Mouse (Mus musculus) neural tube, embryonic 10.5 days (tissue): ENCODE results near the gene Gria3.

Experiments used
- DNase-seq: peaks from one replicate; pipeline ENCODE4 v3.0.0-alpha.2; 2017; ENCODE audit warnings: low spot score; ENCODE audit errors: extremely low spot score

Gria3 gene

DNA sequence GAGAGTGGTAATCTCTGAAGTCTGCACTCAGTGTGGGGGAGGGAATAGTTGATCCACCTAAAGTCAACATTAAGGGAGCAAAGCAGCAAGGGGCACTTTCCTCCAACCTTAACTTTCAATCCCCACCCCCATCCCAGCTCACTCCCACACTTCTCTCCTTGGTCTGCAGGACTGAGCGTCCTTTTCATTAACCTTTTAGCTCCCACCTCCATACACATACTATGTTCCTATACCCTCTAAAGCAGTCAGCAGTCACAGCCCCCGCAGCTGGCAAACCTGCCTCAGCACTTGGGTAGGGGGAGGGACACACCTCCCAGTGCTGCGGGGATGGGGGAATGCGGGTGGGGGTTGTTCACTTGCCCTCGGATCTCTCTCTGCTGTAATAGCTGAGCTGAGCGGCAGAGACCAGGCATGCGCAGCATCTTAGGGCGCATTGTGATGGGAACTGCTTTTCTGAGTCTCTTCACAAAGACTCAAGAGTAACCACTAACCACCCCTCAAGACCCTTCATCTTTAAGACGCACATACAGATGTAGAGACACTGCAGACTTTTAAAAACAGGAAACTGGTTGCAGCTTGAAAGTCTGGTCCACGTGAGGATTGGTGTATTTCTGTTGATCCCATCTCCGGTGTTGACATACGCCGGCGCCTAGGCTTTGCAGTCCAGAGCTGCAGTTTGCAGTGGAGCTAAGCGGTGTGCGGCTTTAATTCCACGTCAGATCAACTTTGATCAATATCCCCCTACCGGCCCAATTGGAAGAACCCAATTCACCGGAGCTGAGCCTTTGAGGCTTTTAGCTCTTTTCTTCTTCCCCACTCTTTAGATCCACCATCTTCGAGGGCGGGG lies at the start of gene Gria3:
TSS of gene Gria3 (plus strand) at position 797 of the 847 bp plus-strand sequence.
- peak; percentile 40 for DNase-seq

DNA sequence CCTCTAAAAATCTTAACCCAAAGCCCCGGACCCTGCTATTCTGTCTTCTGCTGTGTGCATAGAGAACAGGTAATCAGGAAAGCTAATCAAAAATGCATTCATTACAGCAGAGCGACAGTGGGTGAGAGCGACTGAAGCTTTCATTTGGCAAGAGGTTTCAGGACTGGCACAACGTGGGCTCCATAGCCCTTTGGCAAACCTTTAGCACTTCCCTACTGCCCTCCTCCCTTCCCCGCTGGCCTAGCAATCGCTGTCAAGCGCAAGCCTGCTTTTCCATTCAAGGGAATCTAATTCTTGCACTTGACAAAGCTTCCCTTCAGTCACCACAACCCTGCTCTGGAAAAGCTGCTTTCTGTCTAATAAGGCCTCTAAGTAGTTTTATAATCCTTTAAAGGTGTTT lies 13.6 kb upstream of the Gria3 start:
- DNase-seq: no peak

DNA sequence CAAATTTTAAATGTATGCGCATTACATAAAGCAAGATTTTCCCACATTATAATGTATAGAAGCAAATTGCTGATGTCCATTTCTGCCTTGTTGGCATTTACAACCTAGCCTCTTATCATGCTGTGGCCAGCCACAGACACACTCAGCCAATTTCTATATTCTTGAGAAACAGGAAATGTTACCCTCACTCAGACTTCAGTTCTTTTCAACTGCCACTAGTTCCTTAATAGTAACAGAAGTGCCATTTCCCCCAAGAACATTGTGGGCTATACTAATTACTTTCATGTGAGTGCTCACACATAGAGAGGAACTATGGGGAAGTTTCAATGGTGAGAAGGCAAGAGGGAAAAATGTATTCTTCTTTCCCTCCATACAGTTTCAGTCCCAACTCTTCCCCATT lies 11.6 kb upstream of the Gria3 start:
- no peak for DNase-seq

DNA sequence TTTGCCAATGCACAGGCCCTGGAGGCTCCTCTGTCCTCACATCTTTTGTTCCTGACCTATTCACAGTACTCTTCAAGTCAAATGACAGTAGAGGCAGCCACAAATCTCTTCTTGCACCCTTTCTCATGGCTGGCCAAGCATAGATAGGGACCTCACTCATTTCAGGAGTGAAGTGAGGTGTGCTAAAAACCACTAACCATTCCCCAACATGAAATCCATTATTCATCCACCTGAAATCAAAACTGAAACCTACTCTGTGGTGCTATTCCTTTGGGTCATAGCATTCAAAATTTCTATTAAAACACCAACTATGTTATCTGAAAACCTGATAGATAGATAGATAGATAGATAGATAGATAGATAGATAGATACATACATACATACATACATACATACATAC lies 2.2 kb upstream of the Gria3 start:
- no peak for DNase-seq

DNA sequence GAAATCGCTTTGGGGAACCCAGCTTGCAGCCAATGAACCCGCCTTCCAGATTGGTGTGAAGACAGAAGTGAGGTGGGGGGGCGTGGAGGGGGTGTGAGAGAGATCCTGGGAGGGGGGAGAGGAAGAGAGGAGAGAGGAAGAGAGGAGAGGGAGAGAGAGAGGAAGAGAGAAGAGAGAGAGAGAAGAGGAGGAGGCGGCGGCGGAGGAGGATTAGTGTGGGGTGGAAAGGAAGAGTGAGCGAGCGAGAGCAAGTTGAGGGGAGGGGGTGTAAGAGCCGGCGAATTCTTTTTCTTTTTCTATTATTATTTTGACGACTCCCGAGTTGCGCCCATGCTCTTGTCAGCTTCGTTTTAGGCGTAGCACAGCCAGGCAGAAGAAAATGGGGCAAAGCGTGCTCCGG lies 532 bp downstream of the Gria3 start:
- DNase-seq: no peak

DNA sequence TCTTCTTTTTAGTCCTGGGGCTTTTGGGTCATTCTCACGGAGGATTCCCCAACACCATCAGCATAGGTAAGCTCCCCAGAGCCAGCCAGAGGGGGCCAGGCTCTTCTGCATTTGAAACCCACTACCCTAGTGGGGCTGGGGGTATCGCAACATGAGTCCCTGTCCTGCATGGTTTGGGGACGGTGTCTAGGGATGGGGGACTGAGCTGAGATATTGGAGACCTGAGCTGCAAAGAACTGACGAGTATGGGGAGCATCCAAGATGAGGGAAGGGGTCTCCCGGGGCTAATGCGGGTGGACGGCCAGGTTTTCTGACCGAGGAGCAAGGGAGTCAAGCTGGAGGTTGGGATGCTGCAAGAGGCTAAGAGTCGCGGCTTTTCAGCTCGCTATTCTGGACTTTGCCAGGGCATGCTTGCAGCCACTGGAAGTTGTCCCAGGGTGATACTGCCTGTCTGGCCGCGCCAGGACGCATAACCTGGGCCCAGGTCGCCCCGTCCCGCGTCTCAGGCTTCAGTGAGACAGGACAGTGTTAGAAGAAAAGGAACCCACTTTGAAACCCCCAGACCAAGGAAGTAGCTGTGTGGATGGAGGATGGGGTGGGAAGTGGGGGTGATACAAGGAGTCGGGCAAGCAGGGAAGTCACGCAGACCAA lies 1.1 kb downstream of the Gria3 start:
- DNase-seq: peak; percentile 34

DNA sequence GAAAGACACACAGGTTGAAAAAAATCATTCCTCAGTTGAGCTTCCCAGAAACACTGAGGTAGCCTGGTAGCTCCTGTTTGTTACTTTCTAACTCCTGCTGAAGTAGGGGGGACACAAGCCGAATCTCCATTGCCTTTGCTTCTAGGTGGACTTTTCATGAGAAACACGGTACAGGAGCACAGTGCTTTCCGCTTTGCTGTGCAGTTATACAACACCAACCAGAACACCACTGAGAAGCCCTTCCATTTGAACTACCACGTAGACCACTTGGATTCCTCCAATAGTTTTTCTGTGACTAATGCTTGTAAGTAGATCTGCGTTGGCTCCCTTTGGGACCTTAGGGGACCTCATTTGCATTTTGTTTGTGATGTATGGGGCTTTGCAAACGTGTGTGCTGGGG lies 2.0 kb downstream of the Gria3 start:
- no peak for DNase-seq

DNA sequence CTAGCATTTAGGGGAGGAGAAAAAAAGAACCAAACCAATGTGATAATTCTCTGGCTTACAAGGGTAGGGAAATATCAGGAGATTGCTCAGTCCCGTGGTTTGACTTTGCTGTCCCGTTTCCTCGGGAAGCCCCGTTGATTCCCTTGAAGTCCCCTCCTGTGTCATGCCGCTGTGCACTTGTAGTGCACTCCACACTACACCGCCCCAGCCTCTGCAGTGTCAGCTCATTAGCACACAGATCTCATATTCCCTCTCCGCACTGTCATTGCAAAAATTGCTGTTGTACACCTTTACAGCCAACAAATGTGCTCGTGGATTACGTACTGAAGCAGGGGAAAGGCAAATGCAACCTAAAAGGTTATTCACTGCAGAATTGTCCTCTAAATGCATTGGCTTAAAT lies 5.6 kb downstream of the Gria3 start:
- no peak for DNase-seq

DNA sequence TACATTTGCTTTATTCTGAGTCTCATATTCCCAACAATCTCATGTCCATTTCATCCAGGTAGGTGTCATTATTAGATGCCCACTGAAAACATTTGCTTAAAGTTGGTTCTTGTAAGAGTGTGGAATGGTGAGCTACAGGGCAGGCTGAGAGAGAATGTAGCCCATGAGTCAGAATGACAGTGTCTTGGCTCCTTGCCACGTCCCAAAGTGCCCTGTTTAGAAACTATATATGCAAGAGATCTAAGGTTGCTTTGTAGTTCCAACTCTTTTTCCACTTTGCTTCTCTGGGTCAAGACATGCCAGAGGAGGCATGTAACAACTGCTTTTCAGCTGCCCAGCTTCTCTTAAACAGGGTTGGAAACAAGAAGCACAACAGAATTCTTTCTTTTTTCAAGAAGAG lies 9.1 kb downstream of the Gria3 start:
- no peak for DNase-seq

DNA sequence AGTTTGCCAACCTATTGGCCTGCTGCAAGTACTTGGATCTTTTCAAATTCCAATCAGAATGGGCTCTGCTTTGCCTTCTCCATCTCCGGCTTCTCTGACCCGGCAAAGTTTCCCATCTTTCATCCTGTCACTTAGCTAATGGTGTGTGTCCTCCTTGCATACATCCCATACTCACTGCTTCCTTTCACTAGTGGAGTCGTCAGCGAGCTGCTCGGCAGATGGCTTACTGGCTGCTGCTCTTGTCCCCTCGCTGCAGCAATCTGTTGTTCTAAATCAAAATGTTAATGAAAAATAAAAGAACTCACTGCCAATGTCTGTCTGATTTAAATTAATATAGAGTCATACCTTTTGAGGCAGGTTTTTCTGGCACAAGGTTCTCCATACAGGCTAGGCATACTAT lies 25.0 kb downstream of the Gria3 start:
- DNase-seq: no peak

DNA sequence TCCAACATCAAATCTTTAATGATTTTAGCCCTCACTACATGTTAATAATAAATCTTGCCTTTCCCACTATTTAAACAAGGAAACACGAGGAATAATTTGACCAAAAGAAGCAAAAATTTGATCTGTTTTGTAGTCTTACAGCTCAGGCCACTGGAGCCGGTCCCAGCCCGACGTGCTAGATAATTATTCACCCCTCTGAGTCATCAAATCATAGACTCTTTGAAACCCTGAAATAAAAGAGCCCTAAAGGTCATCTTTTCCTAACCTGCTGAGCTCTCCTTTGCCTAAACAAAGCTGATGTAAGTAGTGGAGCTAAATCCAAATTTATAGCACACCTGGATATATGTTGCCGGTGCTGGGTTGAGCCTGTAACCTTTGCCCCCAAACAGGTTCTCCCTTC lies 27.4 kb downstream of the Gria3 start:
- DNase-seq: no peak

DNA sequence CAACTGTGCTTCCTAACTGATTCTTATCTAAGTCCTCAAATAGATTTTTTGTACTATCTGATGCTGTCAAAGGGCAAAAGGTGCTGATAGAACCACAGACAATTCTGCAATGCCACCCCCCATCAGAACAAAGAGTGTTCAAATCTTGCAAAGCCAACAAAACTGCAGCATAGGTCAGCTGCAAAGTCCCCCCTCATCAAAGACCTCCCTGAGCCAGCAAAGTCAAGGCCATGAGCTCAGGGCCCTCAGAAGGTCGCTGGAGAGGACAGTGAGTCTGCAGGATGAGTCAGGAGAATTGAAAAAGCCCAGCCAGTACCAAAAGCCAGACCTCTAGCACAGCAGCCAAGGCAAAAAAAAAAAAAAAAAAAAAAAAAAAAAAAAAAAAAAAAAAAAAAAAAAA lies 34.9 kb downstream of the Gria3 start:
- no peak for DNase-seq

DNA sequence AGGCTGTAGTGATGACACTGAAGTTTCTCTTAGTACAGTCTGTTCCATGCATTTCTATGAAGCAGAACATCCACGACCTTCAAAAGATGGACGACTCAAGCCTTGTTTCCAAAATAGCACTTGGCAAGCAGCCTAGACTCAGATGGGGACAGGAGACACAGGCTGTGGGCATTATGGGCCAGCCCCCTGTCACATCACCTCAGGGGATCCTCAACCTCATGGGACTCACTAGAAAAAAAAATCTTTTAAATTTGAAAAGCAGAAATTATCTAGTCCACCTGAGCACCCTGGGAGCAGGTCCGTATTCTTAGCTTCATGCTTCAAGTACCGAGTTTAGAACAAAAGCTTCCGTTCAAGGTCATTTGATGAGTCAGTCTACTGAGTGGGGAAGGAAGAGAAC lies 38.2 kb downstream of the Gria3 start:
- DNase-seq: no peak

DNA sequence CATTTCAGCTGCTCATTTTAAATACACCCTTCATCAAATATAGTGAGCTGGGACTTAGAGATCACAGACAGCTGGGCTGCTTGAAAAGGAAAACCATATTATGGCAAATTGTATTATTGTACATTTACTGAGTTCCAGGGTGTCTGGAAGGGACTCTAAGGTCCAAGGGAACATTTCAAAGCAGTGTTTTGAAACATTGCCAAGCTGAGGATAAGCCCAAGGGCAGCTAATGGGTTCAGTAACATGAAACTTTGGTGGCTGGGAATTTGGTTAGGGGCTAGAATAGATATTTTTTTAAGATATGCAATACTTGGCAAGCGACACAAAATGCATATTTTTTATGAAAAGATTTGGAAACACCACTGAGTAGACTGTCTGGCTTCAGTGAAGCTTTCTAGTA lies 48.2 kb downstream of the Gria3 start:
- DNase-seq: no peak

DNA sequence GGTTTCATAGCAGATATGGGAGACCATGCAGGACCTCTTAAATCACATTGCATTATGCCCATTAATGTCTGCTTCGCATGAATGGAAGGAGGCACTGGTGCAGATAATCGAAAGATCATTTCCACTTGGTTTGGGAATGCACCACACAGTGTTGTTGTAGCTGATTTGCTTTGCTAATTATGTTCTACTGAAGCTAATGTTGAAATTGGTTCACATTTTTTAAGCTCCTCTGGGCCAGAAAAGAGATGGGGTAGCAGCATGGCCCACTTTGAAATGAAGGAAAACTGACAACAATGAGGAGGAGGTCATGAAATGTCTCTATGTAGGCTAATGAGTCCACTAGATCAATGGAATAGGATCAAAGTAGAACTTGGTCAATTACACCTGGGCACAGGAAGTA lies 76.8 kb downstream of the Gria3 start:
- no peak for DNase-seq

DNA sequence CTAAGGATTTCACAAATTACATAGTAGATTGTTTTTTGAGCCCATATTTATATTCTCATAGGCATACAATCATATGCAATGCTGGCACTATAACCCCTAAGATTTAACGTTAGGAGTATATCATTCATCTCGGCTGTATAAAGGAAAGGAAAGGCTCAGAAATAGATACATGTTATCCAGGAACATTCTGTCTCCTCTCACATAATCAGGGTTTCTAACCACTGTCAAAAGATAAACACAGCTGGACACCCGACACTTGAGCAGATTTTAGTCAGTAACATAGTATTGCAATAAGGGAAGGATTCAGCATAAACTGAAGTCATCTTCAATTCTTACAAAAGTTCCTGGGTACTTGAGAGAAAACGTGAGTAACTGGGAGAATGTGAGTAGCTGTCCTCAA lies 95.9 kb downstream of the Gria3 start:
- DNase-seq: no peak

DNA sequence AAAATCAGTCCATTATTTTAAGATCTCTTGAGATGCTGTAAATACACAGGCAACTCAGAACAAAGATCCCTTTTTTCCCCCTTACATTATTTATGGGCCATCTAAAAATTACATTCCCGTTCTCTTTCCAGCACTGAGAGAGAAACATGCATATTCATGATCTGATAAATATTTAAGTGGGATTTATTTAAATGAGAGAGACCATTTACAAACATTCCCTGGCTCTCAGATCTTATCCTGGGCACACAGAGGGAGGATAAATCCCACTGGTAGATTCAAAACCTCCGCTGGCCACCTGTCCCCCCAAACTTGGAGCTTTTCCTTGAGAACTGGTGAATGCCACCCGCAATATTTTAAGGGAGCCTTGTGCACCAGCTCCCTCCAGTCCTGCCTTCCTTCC lies 104.7 kb downstream of the Gria3 start:
- no peak for DNase-seq

DNA sequence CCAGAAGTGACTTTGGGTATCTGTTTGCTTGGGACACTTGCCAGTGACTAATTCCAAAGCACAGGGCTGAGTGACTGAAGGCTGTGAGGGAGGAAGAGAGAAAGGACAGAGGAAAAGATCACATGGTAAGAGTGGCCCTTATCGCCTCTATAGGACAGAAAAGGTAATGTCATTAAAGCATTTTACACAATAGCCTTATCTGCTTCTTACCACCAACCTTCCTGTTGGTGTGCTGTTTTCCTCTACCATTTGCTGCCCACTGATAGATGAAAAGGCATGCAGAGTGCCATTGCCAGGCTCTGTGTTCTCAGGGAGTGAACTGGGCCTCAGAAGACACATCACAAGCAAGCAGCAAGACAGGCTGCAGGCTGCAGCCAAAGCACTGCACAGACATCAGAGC lies 107.3 kb downstream of the Gria3 start:
- no peak for DNase-seq

DNA sequence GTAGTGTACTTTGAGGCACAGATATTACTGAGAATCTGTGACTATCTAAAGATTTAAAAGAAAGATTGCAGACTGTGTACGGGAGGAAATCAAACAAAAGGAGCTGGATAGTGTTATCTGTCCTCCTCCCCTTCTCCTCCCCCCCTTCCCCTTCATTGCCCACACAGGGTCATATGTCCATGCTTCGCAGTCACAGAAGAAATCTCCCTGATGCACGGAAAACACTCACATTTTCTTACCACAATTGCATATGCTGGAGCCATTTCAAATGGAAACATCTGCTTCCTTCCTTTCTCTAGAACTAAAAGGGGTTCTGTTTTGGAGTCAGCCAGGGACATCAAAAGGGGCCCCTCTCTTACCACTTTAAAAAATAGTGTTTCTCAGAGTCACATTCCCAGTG lies 114.3 kb downstream of the Gria3 start:
- DNase-seq: no peak

DNA sequence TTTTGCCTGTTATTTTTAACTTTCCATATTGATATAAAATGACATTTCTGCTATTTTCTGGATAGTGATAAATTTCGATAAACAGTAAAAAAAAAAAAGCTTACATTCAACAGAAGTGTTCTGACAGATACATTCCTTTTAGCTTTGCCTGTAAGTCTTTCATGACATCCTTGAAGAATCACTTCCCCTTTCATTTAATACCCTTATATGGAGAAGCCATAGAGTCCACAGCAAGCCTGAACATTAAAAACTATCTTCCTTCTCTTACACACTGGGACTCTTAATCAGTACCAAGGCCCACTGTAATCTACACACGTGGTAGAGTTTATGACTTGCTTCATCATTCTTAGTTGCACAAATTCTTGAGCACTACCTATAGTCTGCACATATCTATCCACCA lies 131.9 kb downstream of the Gria3 start:
- DNase-seq: no peak

DNA sequence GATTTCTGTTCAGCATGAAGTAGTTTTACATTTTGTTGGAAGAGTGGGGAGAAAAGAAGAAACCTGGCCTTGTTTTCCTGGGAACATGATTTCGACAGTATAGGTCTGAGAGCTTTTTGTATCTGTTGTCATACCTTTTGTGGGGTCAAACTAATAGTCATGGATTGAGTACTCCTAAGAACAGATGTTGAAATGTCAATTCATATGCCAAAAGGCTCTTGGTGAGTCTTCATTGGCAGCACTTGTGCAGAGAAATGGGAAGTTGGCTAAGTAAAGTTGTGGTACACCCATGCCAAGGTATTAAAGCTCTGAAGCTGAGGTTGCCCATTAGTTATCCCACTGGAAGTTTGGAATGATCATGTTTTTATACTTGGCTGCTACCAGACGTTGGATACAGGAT lies 135.2 kb downstream of the Gria3 start:
- no peak for DNase-seq

DNA sequence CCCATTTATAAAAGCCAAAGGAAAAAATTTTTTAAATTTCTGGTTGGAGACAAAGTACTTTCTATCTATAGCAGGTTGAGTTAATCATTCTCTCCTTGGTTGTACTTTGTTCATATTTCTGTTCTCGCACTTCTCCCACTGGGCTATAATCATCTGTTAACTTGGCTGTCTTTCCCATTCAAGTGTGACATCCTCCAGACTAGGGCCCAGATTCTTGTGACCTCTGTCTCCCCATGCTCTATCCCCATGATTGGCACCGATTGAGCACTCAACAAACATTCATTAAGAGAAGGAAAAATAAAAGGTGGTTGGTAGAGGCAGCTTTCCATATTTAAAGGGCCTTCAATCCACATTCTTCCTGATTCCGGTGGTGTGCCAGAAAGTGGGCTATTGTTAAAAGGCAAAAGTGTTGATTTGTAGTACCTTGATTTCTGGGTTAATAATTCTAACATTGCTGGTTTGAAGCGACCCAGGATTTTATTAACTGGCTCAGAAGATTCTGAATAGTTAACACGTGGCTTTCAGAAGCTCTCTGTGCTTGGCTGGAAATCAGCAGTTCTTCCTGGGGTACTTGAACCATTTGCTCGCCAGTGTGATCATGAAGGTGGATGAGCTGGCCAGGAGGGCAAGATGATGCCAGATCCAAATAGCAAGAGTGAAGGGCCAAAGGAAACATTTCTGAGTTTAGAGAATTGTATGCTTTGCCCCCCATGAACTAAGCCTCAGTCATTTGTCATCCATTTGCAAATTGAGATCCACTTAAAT lies 161.8 kb downstream of the Gria3 start:
- no peak for DNase-seq
